Mouse (Mus musculus): Measurements from ENCODE around the gene Gtf2h3.

DNA sequence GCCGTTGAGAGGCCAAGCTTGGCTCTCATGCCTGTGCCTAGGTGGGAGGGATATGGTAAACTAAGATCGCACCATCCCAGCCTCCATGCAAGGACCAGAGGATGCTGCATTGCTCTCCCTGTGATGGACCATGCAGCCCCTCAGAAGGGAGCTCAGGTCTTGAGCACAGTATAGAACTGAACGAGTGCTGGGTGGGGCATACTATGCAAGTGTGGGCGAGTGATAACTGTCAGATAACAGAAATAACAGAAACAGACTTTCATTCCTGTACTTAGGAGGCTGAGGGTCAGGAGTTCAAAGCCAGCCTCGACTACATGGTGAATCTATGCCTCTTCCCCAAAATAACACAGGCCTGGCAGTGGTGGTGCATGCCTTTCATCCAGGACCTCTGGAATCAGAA is 43.9 kb upstream of the Gtf2h3 start:
- no peak for TF ChIP-seq CTCF (IDR thresholded peaks at IDR 0.05; ENCODE audit: control insufficient read depth, insufficient read depth, insufficient replicate concordance, low read depth, low read length)
- no peak for TF ChIP-seq POLR2A (IDR thresholded peaks at IDR 0.05; ENCODE audit: control insufficient read depth, low read depth, low read length)
